Mouse (Mus musculus): ENCODE results near the gene Igfbp7.

DNA sequence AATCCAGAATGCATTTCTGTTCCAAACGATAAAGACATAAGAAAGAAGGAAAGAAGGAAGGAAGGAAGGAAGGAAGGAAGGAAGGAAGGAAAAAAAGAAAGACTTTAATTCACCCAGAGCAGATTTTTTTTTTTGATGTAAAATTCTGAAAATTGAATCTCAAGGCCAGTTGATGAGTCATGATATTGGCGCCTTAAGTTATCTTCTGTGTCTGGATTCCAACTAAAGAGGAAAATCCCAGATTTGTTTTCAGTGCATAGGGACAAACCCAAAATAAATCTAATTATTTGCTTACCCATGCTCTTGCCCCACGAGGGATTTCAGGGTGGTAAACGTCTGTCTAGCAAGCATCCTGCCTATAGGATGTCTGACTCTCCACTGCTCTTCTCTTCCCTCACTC, 46.8 kb downstream of the Igfbp7 start:
- TF ChIP-seq GATA1 (IDR thresholded peaks at IDR 0.05; ENCODE audit: low read length), result no peak
- TF ChIP-seq TAL1 (IDR thresholded peaks at IDR 0.05; ENCODE audit: low read length), result no peak
